Mouse (Mus musculus) erythroblast, embryonic 14.5 days (primary cell): Measurements from ENCODE around the gene Bcdin3d.

Source experiments
- GATA1 ChIP-seq: IDR thresholded peaks from 2 replicates; pipeline ENCODE4 v1.6.1; 2012; ENCODE audit warnings: low read length, inconsistent platforms, mixed read lengths
- TAL1 ChIP-seq: IDR thresholded peaks from 3 replicates; pipeline ENCODE4 v1.6.1; 2012; ENCODE audit warnings: low read length, inconsistent platforms, mixed read lengths

GRCm38 (mm10) chr15:99498781-99499180 is 24.3 kb upstream of the Bcdin3d start:
- TF ChIP-seq GATA1 (no peak), TAL1 (no peak)
